ENCODE assay signal across 12 mouse cellular contexts in the genomic region with DNA sequence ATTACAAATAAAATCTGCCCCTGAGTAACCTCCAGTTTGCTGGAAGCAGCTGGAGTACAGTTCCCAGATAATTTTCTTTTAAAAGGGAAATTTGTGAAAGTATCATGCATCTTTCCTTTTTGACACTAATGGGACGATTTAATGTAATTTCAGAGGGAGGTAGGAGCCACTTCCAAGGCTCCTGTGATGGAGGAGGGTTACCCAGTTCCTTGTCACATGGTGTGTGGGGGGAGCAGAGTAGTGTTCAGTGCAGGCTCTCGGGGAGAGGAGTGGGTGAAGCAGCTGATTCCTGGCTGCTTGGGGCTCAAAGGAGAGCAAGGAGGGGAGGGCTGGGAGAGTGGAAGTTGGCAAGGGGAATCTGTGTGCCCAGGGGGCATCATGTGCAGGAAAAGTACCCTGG.
"Had no signal": no experiment of that assay in that cellular context is flagged by ENCODE, and none has a peak within 500 bp of the region (broad histone marks: within the 10 kb centered on the region; RNA-seq: fewer than 3 reads in every experiment).

No protein-coding gene starts in this region.

- H3K36me3 ChIP-seq: limb, embryonic 12.5 days; liver, embryonic 13.5 days; lung, embryonic 15.5 days; midbrain, embryonic 15.5 days; neural tube, embryonic 12.5 days had no signal

- H3K9ac ChIP-seq: limb, embryonic 12.5 days; liver, embryonic 13.5 days; liver, postnatal 0 days; lung, embryonic 15.5 days; midbrain, embryonic 15.5 days; neural tube, embryonic 12.5 days had no signal

- DNase-seq: kidney, adult 8-10 months; kidney, postnatal 25 days; layer of hippocampus, adult 9-11 months; liver; liver, embryonic 13.5 days; liver, postnatal 0 days; thymus, postnatal 4 days had no signal

- H3K4me1 ChIP-seq: liver, embryonic 13.5 days; lung, embryonic 15.5 days; neural tube, embryonic 12.5 days had no signal

- H3K4me2 ChIP-seq: limb, embryonic 12.5 days; liver, embryonic 13.5 days; lung, embryonic 15.5 days; midbrain, embryonic 11.5 days; midbrain, embryonic 15.5 days; neural tube, embryonic 12.5 days had no signal

- H3K27me3 ChIP-seq: liver, embryonic 13.5 days; lung, embryonic 15.5 days; midbrain, embryonic 15.5 days; neural tube, embryonic 12.5 days had no signal

- ATAC-seq: liver, postnatal 0 days; midbrain, embryonic 15.5 days had no signal

- H3K4me3 ChIP-seq: limb, embryonic 12.5 days; liver, embryonic 13.5 days; lung, embryonic 15.5 days; midbrain, embryonic 15.5 days; neural tube, embryonic 12.5 days had no signal

- H3K27ac ChIP-seq: limb, embryonic 12.5 days; liver, embryonic 13.5 days; lung, embryonic 15.5 days; midbrain, embryonic 15.5 days; neural tube, embryonic 12.5 days had no signal

- H3K9me3 ChIP-seq: limb, embryonic 12.5 days; liver, embryonic 13.5 days; lung, embryonic 15.5 days; midbrain, embryonic 15.5 days; neural tube, embryonic 12.5 days had no signal
